Mouse (Mus musculus) A20 (cell line): ENCODE measurements around the gene Tent5b.
A peak's percentile ranks its signal among the peaks of the same experiment; 100 is the strongest.
"Not testable (repeated sequence)": the region's sequence is repeated elsewhere in the genome, so short reads cannot be mapped to it uniquely, and the experiment has no call there.

Experiments
- DNase-seq: peaks from one replicate; pipeline ENCODE4 v3.0.0-alpha.2; 2011; ENCODE audit warnings: low read depth, low spot score

The Tent5b gene

GRCm38 (mm10) chr4:133501514-133501913 is 21.6 kb downstream of the Tent5b start:
- DNase-seq: no peak

GRCm38 (mm10) chr4:133504300-133504699 is 24.4 kb downstream of the Tent5b start:
- DNase-seq: no peak

GRCm38 (mm10) chr4:133504755-133505485 is 25.0 kb downstream of the Tent5b start:
- DNase-seq: no peak

GRCm38 (mm10) chr4:133506573-133506972 is 26.6 kb downstream of the Tent5b start:
- no peak for DNase-seq

GRCm38 (mm10) chr4:133508990-133509389 is 29.1 kb downstream of the Tent5b start:
- DNase-seq: no peak

- no peak for DNase-seq
Measured at GRCm38 (mm10) chr4:133511050-133511449, 31.1 kb downstream of the Tent5b start.

- DNase-seq: not testable (repeated sequence)
Measured at GRCm38 (mm10) chr4:133512511-133512910, 32.6 kb downstream of the Tent5b start.

- DNase-seq: peak; percentile 73
Measured at GRCm38 (mm10) chr4:133512972-133513371, 33.0 kb downstream of the Tent5b start.

GRCm38 (mm10) chr4:133518601-133519368 is 38.9 kb downstream of the Tent5b start, which contains the start of gene Kdf1:
Gene Kdf1 (plus strand): TSS chr4:133518963.
- DNase-seq: no peak

- no peak for DNase-seq
Measured at GRCm38 (mm10) chr4:133519369-133519665, 39.4 kb downstream of the Tent5b start.

- DNase-seq: no peak
Measured at GRCm38 (mm10) chr4:133521502-133521901, 41.6 kb downstream of the Tent5b start.

GRCm38 (mm10) chr4:133527788-133528187 is 47.9 kb downstream of the Tent5b start:
- DNase-seq: no peak

- DNase-seq: no peak
Measured at GRCm38 (mm10) chr4:133532777-133533176, 52.8 kb downstream of the Tent5b start.

- DNase-seq: no peak
Measured at GRCm38 (mm10) chr4:133536081-133536480, 56.1 kb downstream of the Tent5b start.

GRCm38 (mm10) chr4:133536652-133537051 is 56.7 kb downstream of the Tent5b start:
- DNase-seq: no peak
